Mouse (Mus musculus) CH12.LX (cell line): ENCODE results near the gene Gm45233. TPM values are rescaled to one million over a fixed set of nuclear protein-coding genes. Genes with fewer than 3 reads are reported as not detected.

Source experiments
- DNase-seq: peaks from one replicate; pipeline ENCODE4 v3.0.0-alpha.2; 2013; ENCODE audit errors: extremely low read depth
- H3K27ac ChIP-seq: 2 replicates; pipeline ENCODE4 v1.5.1; 2012; ENCODE audit warnings: low read depth, mild to moderate bottlenecking, control low read depth, moderate library complexity; ENCODE audit not compliant: insufficient read depth
- H3K27me3 ChIP-seq: replicated peaks from 2 replicates; pipeline ENCODE3; 2012; ENCODE audit warnings: inconsistent platforms
- H3K36me3 ChIP-seq, 2 experiments: replicated peaks in 1 of 2; 2 replicates each; pipeline versions ENCODE3 to v1.6.1; 2012; ENCODE audit warnings: inconsistent platforms in 1 of 2, low read length in 1 of 2, mild to moderate bottlenecking in 1 of 2, mixed read lengths in 1 of 2, moderate library complexity in 1 of 2; ENCODE audit not compliant: control insufficient read depth in 1 of 2, insufficient read depth in 1 of 2
- H3K4me1 ChIP-seq, 2 experiments: 2 replicates each; pipeline ENCODE4 v1.6.1; 2012; ENCODE audit warnings: inconsistent platforms in 1 of 2, moderate library complexity in 1 of 2; ENCODE audit not compliant: insufficient read depth in 2 of 2, control insufficient read depth in 1 of 2
- H3K4me2 ChIP-seq: 2 replicates; pipeline ENCODE4 v1.6.1; 2012; ENCODE audit warnings: low read depth, mild to moderate bottlenecking, control low read depth; ENCODE audit not compliant: poor library complexity, insufficient read depth, severe bottlenecking
- H3K4me3 ChIP-seq, 3 experiments: fragments of 150-350 bp in 1 of 3; sonication (generic) in 1 of 3; replicated peaks in 1 of 3; 2 replicates each; pipeline versions ENCODE3 to v1.5.1; 2011 to 2012; ENCODE audit warnings: low read depth in 2 of 3, low read length in 2 of 3, mild to moderate bottlenecking in 2 of 3, moderate library complexity in 2 of 3, control low read depth in 1 of 3, improper control_type of control experiment in 1 of 3, inconsistent platforms in 1 of 3, mixed read lengths in 1 of 3; ENCODE audit not compliant: poor library complexity in 1 of 3
- H3K79me2 ChIP-seq: replicated peaks from 2 replicates; pipeline ENCODE4 v1.6.1; 2012; ENCODE audit warnings: mild to moderate bottlenecking, moderate library complexity; ENCODE audit not compliant: control insufficient read depth, poor library complexity, insufficient read depth, severe bottlenecking; ENCODE audit errors: extremely low read depth
- H3K9ac ChIP-seq: 2 replicates; pipeline ENCODE4 v1.6.1; 2012; ENCODE audit warnings: low read depth, mild to moderate bottlenecking, control low read depth, moderate library complexity; ENCODE audit not compliant: insufficient read depth
- H3K9me3 ChIP-seq: replicated peaks from 2 replicates; pipeline ENCODE3; 2012; ENCODE audit warnings: low read length, inconsistent platforms, mixed read lengths
- BHLHE40 ChIP-seq: IDR thresholded peaks from 2 replicates; pipeline ENCODE4 v1.6.1; 2011; ENCODE audit warnings: mild to moderate bottlenecking, low read depth, low read length, improper control_type of control experiment
- CHD1 ChIP-seq: IDR thresholded peaks from 2 replicates; pipeline ENCODE4 v1.6.1; 2012; ENCODE audit warnings: low read depth, low read length, improper control_type of control experiment, inconsistent platforms
- CHD2 ChIP-seq: IDR thresholded peaks from 2 replicates; pipeline ENCODE4 v1.6.1; 2011; ENCODE audit warnings: low read length, improper control_type of control experiment
- E2F4 ChIP-seq: IDR thresholded peaks from 2 replicates; pipeline ENCODE4 v1.6.1; 2011; ENCODE audit warnings: low read depth, low read length, improper control_type of control experiment; ENCODE audit not compliant: insufficient replicate concordance
- HCFC1 ChIP-seq: IDR thresholded peaks from 2 replicates; pipeline ENCODE4 v1.6.1; 2012; ENCODE audit warnings: low read depth, mild to moderate bottlenecking, inconsistent platforms, low read length, improper control_type of control experiment
- IRF4 ChIP-seq: IDR thresholded peaks from 2 replicates; pipeline ENCODE4 v1.6.1; 2014; ENCODE audit warnings: low read depth, mild to moderate bottlenecking, inconsistent platforms, low read length, improper control_type of control experiment
- JUN ChIP-seq: IDR thresholded peaks from 2 replicates; pipeline ENCODE4 v1.6.1; 2011; ENCODE audit warnings: low read depth, mild to moderate bottlenecking, low read length, improper control_type of control experiment, moderate library complexity; ENCODE audit not compliant: insufficient read depth
- JUND ChIP-seq: conservative IDR thresholded peaks from 2 replicates; pipeline ENCODE4 v1.6.1; 2011; ENCODE audit warnings: low read depth, low read length, improper control_type of control experiment
- MAFK ChIP-seq: IDR thresholded peaks from 2 replicates; pipeline ENCODE4 v1.6.1; 2011; ENCODE audit warnings: low read length, improper control_type of control experiment; ENCODE audit not compliant: insufficient replicate concordance
- MAX ChIP-seq: IDR thresholded peaks from 2 replicates; pipeline ENCODE4 v1.6.1; 2011; ENCODE audit warnings: low read length, improper control_type of control experiment
- NELFE ChIP-seq: IDR thresholded peaks from 2 replicates; pipeline ENCODE4 v1.6.1; 2011; ENCODE audit warnings: low read depth, low read length, improper control_type of control experiment
- NRF1 ChIP-seq: IDR thresholded peaks from 2 replicates; pipeline ENCODE4 v1.6.1; 2014; ENCODE audit warnings: low read depth, mild to moderate bottlenecking, inconsistent platforms, low read length, improper control_type of control experiment, moderate library complexity
- POLR2AphosphoS2 ChIP-seq: IDR thresholded peaks from 2 replicates; pipeline ENCODE4 v1.6.1; 2011; ENCODE audit warnings: low read depth, low read length, improper control_type of control experiment
- RCOR1 ChIP-seq: conservative IDR thresholded peaks from 2 replicates; pipeline ENCODE4 v1.6.1; 2012; ENCODE audit warnings: low read depth, mild to moderate bottlenecking, inconsistent platforms, low read length, improper control_type of control experiment
- SIN3A ChIP-seq: IDR thresholded peaks from 2 replicates; pipeline ENCODE4 v1.6.1; 2012; ENCODE audit warnings: low read length, improper control_type of control experiment, inconsistent platforms
- SMC3 ChIP-seq: IDR thresholded peaks from 2 replicates; pipeline ENCODE4 v1.6.1; 2011; ENCODE audit warnings: low read depth, low read length, improper control_type of control experiment
- TBP ChIP-seq: conservative IDR thresholded peaks from 2 replicates; pipeline ENCODE4 v1.6.1; 2011; ENCODE audit warnings: low read depth, low read length, improper control_type of control experiment
- USF1 ChIP-seq: IDR thresholded peaks from 2 replicates; pipeline ENCODE4 v1.6.1; 2014; ENCODE audit warnings: low read depth, mild to moderate bottlenecking, inconsistent platforms, low read length, improper control_type of control experiment
- USF2 ChIP-seq: conservative IDR thresholded peaks from 2 replicates; pipeline ENCODE4 v1.6.1; 2011; ENCODE audit warnings: low read depth, low read length, improper control_type of control experiment
- ZC3H11A ChIP-seq: IDR thresholded peaks from 2 replicates; pipeline ENCODE4 v1.6.1; 2012; ENCODE audit warnings: low read depth, mild to moderate bottlenecking, inconsistent platforms, low read length, improper control_type of control experiment
- ZKSCAN1 ChIP-seq: IDR thresholded peaks from 2 replicates; pipeline ENCODE4 v1.6.1; 2012; ENCODE audit warnings: low read depth, inconsistent platforms, low read length, improper control_type of control experiment, borderline replicate concordance
- ZMIZ1 ChIP-seq: IDR thresholded peaks from 2 replicates; pipeline ENCODE4 v1.6.1; 2012; ENCODE audit warnings: low read depth, mild to moderate bottlenecking, inconsistent platforms, low read length, improper control_type of control experiment
- ZNF384 ChIP-seq: IDR thresholded peaks from 2 replicates; pipeline ENCODE4 v1.6.1; 2012; ENCODE audit warnings: low read depth, low read length, improper control_type of control experiment, inconsistent platforms
- dilution Hi-C: fragments of 300-500 bp; cut with MboI; formaldehyde crosslinking; loops from 2 replicates; pipeline ENCODE4 v1.14.3; 2020; ENCODE audit warnings: low sequenced_read_pairs; ENCODE audit not compliant: extremely low pct_unique_long_range_greater_than_20kb, extremely low pct_ligation_motif_present
- in situ Hi-C: fragments of 300-500 bp; cut with MboI; formaldehyde crosslinking; loops from 3 replicates; pipeline ENCODE4 v1.14.3; 2019; ENCODE audit warnings: low sequenced_read_pairs, low pct_ligation_motif_present, low pct_unique_long_range_greater_than_20kb, mixed read lengths
- polyA plus RNA-seq: library from polyadenylated mRNA; unstranded; fragments of >175 nt; gene quantifications from 2 replicates; pipeline ENCODE4 v1.2.1, GENCODE M21; 2012; ENCODE audit warnings: low read depth; ENCODE audit not compliant: insufficient read length
- total RNA-seq, 2 experiments: library from RNA; depleted of rRNA; stranded (reverse); fragments of 300-350 nt in 1 of 2; fragments of >200 nt in 1 of 2; gene quantifications; 2 replicates each; pipeline ENCODE4 v1.2.3; 2012 to 2014

Gene Gm45233
- total and polyA plus RNA-seq, 3 experiments = 0.66 TPM; not detected in 2

DNA sequence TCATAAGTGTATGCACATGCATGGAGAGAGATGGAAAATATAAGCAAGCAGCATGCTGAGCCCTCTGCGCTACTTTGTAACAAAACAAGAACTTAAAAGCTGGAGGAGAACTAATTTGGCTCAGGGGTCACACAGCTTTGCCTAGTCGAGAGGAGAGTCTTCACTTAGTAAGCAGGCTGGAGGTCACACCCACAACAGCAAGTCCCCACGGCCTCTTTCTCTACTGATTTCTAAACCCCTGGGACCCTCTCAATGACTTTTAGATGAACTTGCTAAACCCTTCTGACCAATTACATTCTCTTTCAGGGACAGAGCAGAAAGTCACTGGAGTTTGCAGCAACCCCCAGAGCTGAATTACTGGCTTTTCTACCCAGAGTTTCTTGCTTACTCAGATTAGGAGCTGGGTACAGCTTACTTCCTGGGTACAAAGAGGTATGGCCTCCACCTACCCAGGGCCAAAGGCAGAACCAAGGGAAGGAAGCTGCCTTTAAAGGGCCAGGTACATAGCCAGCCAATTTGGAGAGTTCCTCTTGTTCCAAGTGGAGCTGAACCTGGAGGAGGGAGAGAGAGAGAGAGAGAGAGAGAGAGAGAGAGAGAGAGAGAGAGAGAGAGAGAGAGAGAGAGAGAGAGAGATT, 19.8 kb upstream of the Gm45233 start:
- H3K9ac ChIP-seq = no peak overlapping the region
- DNase-seq = peak; percentile 37
- TF ChIP-seq RCOR1 = no peak
- TF ChIP-seq ZMIZ1 = no peak
- no peak for TF ChIP-seq ZNF384
- no peak for TF ChIP-seq USF1
- TF ChIP-seq USF2 = no peak
- no peak for TF ChIP-seq SMC3
- no peak for TF ChIP-seq E2F4
- TF ChIP-seq ZKSCAN1 = no peak
- TF ChIP-seq MAX = no peak
- no peak for TF ChIP-seq MAFK
- TF ChIP-seq NRF1 = no peak
- no peak for TF ChIP-seq TBP
- no peak for TF ChIP-seq NELFE
- H3K9me3 ChIP-seq = peaks cover 4% of the 10 kb centered on the region
- H3K4me3 ChIP-seq = no peak overlapping the region
- no peak overlapping the region for H3K27ac ChIP-seq
- dilution Hi-C loops = no loop called here
- no peaks in the 10 kb centered on the region for H3K79me2 ChIP-seq
- peaks cover 3 to 21% of the 10 kb centered on the region in 2 experiments; a peak in 2 of 4 replicates for H3K4me1 ChIP-seq
- H3K4me2 ChIP-seq = no peak overlapping the region
- H3K36me3 ChIP-seq = peaks cover 0 to 22% of the 10 kb centered on the region in 2 experiments
- H3K27me3 ChIP-seq = no peaks in the 10 kb centered on the region
- in situ Hi-C loops = loop anchor here (5.0 to 25.0 kb wide), 3 partner anchors 38 to 1363 kb away; partner anchors contain the start of genes Siglecf and Vsig10l

- in situ Hi-C loops = loop anchor here (10.0 kb wide), 1 partner anchor 73 kb away; the partner anchor contains the start of gene Siglecf
- H3K27me3 ChIP-seq = no peaks in the 10 kb centered on the region
- no peak within 1 kb of the TSS for H3K4me2 ChIP-seq
- TF ChIP-seq TBP (no peak), ZNF384 (no peak), JUND (no peak), USF2 (no peak), NELFE (no peak), CHD1 (no peak), BHLHE40 (no peak), CHD2 (no peak), ZC3H11A (no peak), ZKSCAN1 (no peak), IRF4 (no peak), E2F4 (no peak), JUN (no peak), POLR2AphosphoS2 (no peak), USF1 (no peak), SIN3A (no peak), HCFC1 (no peak)
- H3K9me3 ChIP-seq = peaks cover 11% of the 10 kb centered on the region
- H3K36me3 ChIP-seq = no peaks in the 10 kb centered on the region
- H3K9ac ChIP-seq = no peak within 1 kb of the TSS
- no peak within 1 kb of the TSS for H3K27ac ChIP-seq
- dilution Hi-C loops = no loop called here
- no peak within 1 kb of the TSS for H3K4me3 ChIP-seq
- DNase-seq = no peak
- H3K4me1 ChIP-seq = peaks cover 3 to 21% of the 10 kb centered on the region in 2 experiments; a peak in 2 of 4 replicates
- H3K79me2 ChIP-seq = no peaks in the 10 kb centered on the region
Observed at GRCm38 (mm10) chr7:43427406-43427805, 16.5 kb upstream of the Gm45233 start, which contains the start of gene Lim2. Lim2 (plus strand) TSS chr7:43427670.
